Mouse (Mus musculus): ENCODE results near the gene Glyat. TPM values are rescaled to one million over a fixed set of nuclear protein-coding genes. Genes with fewer than 3 reads are reported as not detected.

Glyat gene
- 0.20 TPM in 1 of 2 replicates, not detected in the other for polyA plus RNA-seq (2012; rRNA removed; ENCODE audit: low replicate concordance)

DNA sequence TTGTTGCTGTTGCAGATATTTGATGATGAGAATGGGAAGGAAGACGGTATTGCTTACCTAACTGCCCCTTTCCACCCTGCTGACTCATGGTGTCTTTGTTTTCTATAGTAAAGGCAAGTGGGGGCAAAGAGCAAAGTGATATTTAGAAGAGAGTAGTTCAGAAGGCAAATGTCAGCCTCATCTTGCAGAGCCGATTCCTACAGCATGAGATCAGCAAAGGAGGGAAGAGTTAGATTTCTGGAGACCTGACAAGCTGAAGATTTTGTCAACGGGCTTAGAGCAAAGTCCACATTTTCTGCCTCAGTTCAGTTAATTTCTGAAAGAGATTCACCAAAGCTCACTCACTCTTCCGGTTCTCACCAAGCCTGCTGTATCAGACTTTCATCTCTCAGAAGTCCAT is at the start of gene Glyat:
Gene Glyat, plus strand, starts transcription at position 133 of the 400 bp plus-strand sequence.

GRCm38 (mm10) chr19:12599674-12600073 is 33.4 kb upstream of the Glyat start, which contains the start of gene Gm4952:
Gene Gm4952 (plus strand): TSS chr19:12599974.

GRCm38 (mm10) chr19:12670139-12670538 is 37.0 kb downstream of the Glyat start, which contains the start of gene Olfr1442:
Gene Olfr1442 (plus strand): TSS chr19:12670439.

DNA sequence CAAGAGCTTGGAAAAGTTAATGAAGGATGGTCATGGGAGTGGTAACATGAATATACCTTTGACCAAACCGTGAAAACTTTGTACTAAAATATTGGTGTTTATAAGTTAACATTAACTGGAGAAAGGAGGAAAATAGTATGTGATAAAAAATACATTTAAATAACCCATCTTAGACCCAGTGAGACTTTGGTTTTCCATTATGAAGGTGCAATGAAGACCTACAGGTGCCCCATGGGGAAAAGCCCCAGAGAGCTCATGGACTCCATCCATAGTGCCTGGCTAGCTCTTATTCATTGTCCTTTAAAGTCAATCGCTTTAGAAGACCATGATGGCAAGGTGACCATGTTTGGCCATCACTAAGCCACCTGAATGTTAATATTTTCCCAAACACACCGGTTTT is 44.7 kb downstream of the Glyat start, which contains the start of gene Olfr1443:
Gene Olfr1443, plus strand, starts transcription at position 301 of the 400 bp plus-strand sequence.

DNA sequence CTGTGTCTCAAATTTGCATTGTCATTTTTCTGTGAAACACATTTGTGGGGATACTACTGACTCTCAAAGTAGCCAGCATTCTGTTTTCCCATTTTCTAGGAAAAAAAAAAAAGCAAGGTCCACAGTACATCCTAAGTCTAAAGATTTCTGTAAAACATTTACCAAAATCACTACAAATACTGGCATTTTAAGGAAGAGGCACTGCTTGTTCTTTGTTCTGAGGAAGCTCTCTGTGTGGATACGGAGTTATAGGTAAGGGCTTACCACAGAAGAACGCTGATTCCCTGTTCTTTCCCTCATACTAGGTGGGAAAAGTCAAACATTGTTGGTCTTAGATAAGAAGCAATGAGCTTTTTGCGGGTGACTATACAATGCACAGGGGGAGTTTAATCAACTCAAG is 62.5 kb downstream of the Glyat start, which contains the start of gene Keg1:
Gene Keg1, plus strand, starts transcription at position 197 of the 400 bp plus-strand sequence.

Other genes with a start within 250 kb of the Glyat start
- gene Olfr1440, start 246.0 kb upstream of the Glyat start, polyA plus RNA-seq (2012; rRNA removed; ENCODE audit: low replicate concordance), result not detected in 2 replicates
- gene Olfr1441, start 215.9 kb upstream of the Glyat start, polyA plus RNA-seq (2012; rRNA removed; ENCODE audit: low replicate concordance), result not detected in 2 replicates
- not detected in 2 replicates for gene Pfpl, start 205.4 kb upstream of the Glyat start, polyA plus RNA-seq (2012; rRNA removed; ENCODE audit: low replicate concordance)
- 13.1 and 25.0 TPM in 2 replicates for gene Mpeg1, start 172.5 kb upstream of the Glyat start, polyA plus RNA-seq (2012; rRNA removed; ENCODE audit: low replicate concordance)
- gene Dtx4, start 131.9 kb upstream of the Glyat start, polyA plus RNA-seq (2012; rRNA removed; ENCODE audit: low replicate concordance), result 21.0 and 21.7 TPM in 2 replicates
- 2.2 and 4.8 TPM in 2 replicates for gene Fam111a, start 87.6 kb upstream of the Glyat start, polyA plus RNA-seq (2012; rRNA removed; ENCODE audit: low replicate concordance)
- 0.07 TPM in 1 of 2 replicates, not detected in the other for gene Gm4952, start 33.3 kb upstream of the Glyat start, polyA plus RNA-seq (2012; rRNA removed; ENCODE audit: low replicate concordance)
- not detected in 2 replicates for gene Olfr1442, start 37.1 kb downstream of the Glyat start, polyA plus RNA-seq (2012; rRNA removed; ENCODE audit: low replicate concordance)
- not detected in 2 replicates for gene Olfr1443, start 44.8 kb downstream of the Glyat start, polyA plus RNA-seq (2012; rRNA removed; ENCODE audit: low replicate concordance)
- 0.10 and 0.42 TPM in 2 replicates for gene Keg1, start 62.5 kb downstream of the Glyat start, polyA plus RNA-seq (2012; rRNA removed; ENCODE audit: low replicate concordance)
- gene Cntf, start 132.3 kb downstream of the Glyat start, polyA plus RNA-seq (2012; rRNA removed; ENCODE audit: low replicate concordance), result 0.74 and 4.6 TPM in 2 replicates
- gene Zfp91, start 162.8 kb downstream of the Glyat start, polyA plus RNA-seq (2012; rRNA removed; ENCODE audit: low replicate concordance), result 11.2 and 24.3 TPM in 2 replicates
- 15.4 and 17.0 TPM in 2 replicates for gene Lpxn, start 162.9 kb downstream of the Glyat start, polyA plus RNA-seq (2012; rRNA removed; ENCODE audit: low replicate concordance)
- gene Gm5244, start 213.4 kb downstream of the Glyat start, polyA plus RNA-seq (2012; rRNA removed; ENCODE audit: low replicate concordance), result not detected in 2 replicates
- 0.30 TPM in 1 of 2 replicates, not detected in the other for gene Olfr1444, start 224.0 kb downstream of the Glyat start, polyA plus RNA-seq (2012; rRNA removed; ENCODE audit: low replicate concordance)